Mouse (Mus musculus): ENCODE measurements around the gene Aars2.

GRCm38 (mm10) chr17:45554420-45554819 is 47.8 kb downstream of the Aars2 start:
- TF ChIP-seq CTCF (IDR thresholded peaks at IDR 0.05; ENCODE audit: low read depth) (no peak), EP300 (IDR thresholded peaks at IDR 0.05; ENCODE audit: low read depth) (no peak)
